Mouse (Mus musculus) cerebellum, adult 2 months (tissue): ENCODE data around the gene Hectd4. TPM values are rescaled to one million over a fixed set of nuclear protein-coding genes. Genes with fewer than 3 reads are reported as not detected.
A peak's percentile ranks its signal among the peaks of the same experiment; 100 is the strongest.
"Not testable (repeated sequence)": the region's sequence is repeated elsewhere in the genome, so short reads cannot be mapped to it uniquely, and the experiment has no call there.

Source experiments
- DNase-seq, 2 experiments: peaks; one replicate each; pipeline ENCODE4 v3.0.0; 2021
- H3K27ac ChIP-seq: fragments of 200-500 bp; 2 replicates; pipeline ENCODE4 v1.5.1; 2012; ENCODE audit warnings: low read length, control low read depth, inconsistent platforms; ENCODE audit not compliant: insufficient read depth
- H3K27me3 ChIP-seq: fragments of 200-500 bp; 2 replicates; pipeline ENCODE4 v1.6.1; 2012; ENCODE audit warnings: inconsistent platforms, mild to moderate bottlenecking, low read length, moderate library complexity; ENCODE audit not compliant: control insufficient read depth, insufficient read depth
- H3K4me1 ChIP-seq: fragments of 200-500 bp; 2 replicates; pipeline ENCODE4 v1.6.1; 2011; ENCODE audit warnings: low read length; ENCODE audit not compliant: control insufficient read depth, insufficient read depth
- H3K4me3 ChIP-seq: fragments of 200-500 bp; replicated peaks from 2 replicates; pipeline ENCODE3; 2011; ENCODE audit warnings: mild to moderate bottlenecking, low read depth, low read length, control low read depth; ENCODE audit not compliant: insufficient read depth
- CTCF ChIP-seq: fragments of 200-500 bp; IDR thresholded peaks from 2 replicates; pipeline ENCODE4 v1.5.1; 2011; ENCODE audit warnings: low read depth, mild to moderate bottlenecking, control low read depth, low read length, moderate library complexity, borderline replicate concordance; ENCODE audit not compliant: insufficient read depth
- POLR2A ChIP-seq: fragments of 200-500 bp; IDR thresholded peaks from 2 replicates; pipeline ENCODE4 v1.6.1; 2011; ENCODE audit warnings: low read length, control low read depth, borderline replicate concordance; ENCODE audit not compliant: insufficient read depth
- WGBS: fragments of 180-500 bp; shearing (Covaris S2); methylation state at CpG from one replicate; pipeline ENCODE4 v1.1.7; 2018; 5-methylcytosine and 5-hydroxymethylcytosine counted together
- polyA plus RNA-seq: library from polyadenylated mRNA; depleted of rRNA; stranded (reverse); fragments of >200 nt; gene quantifications from 2 replicates; pipeline ENCODE4 v1.2.3, GENCODE M21; 2012

Hectd4 gene
- polyA plus RNA-seq, 1 experiment, result 81.2 TPM

DNA sequence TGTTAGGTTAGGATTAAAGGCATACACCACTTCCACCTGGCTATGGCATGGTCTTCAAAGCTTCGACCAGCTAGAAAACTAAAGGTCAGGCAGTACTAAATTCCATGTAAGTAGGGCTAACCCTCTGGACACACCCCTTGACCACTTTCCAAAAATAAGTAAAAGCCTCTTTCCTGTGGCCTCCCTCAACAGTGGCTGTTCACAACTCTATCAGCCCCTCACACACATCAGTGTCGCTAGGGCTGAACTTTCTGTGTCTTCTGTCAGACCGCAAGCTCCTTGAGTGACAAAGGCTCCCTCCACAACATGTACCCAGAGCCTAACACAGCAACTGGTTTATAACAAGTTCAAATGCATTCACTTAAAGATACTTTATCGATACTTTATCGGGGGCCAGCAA, 21.6 kb upstream of the Hectd4 start:
- Histone ChIP-seq H3K27ac (no peak overlapping the region), H3K4me3 (no peak overlapping the region), H3K4me1 (no peaks in the 10 kb centered on the region), H3K27me3 (no peaks in the 10 kb centered on the region)
- no peak for DNase-seq
- TF ChIP-seq CTCF (no peak), POLR2A (no peak)
- 85% methylated on average over 5 of the region's 5 CpGs for WGBS

DNA sequence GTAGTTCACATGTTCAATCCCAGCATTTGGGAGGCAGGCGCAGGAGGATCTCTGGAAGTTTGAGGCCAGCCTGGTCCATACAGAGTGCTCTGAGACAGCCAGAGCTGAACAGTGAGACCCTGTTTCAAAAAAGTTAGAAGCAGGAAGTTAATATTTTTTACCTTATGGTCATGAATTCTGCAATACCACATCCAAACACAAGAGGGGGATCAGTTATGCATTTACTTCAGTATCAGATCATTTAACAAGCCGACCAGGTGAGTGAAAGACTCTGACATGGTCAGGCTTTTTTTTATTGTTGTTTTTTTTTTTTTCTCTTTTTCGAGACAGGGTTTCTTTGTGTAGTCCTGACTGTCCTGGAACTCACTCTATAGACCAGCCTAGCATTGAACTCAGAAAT, 18.3 kb upstream of the Hectd4 start:
- WGBS, result 48% methylated on average over 3 of the region's 3 CpGs

DNA sequence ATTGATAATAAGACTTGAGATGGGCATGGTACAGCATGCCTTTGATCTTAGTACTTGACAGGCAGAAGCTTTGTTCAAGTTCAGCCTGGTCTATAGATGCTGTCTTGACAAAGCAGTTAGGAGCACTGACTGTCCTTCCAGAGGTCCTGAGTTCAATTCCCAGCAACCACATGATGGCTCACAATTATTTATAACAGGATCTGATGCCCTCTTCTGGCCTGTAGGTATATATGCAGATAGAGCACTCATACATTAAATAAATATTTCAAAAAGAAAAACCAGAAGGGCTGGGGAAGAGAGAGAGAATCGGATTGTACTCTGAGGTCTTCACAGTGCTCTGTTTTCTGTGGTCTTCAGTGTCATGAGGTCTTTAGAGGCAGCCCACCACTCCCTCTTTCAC, 17.6 kb upstream of the Hectd4 start:
- no peak for TF ChIP-seq POLR2A
- TF ChIP-seq CTCF, result no peak
- no peaks in the 10 kb centered on the region for H3K4me1 ChIP-seq
- DNase-seq, result no peak
- no peak overlapping the region for H3K4me3 ChIP-seq
- WGBS, result 74% methylated on average over 1 of the region's 1 CpGs
- H3K27ac ChIP-seq, result no peak overlapping the region
- H3K27me3 ChIP-seq, result no peaks in the 10 kb centered on the region

More for the DNA sequence above, 18.3 kb upstream of the Hectd4 start:
- Histone ChIP-seq H3K4me1 (no peaks in the 10 kb centered on the region), H3K27ac (no peak overlapping the region), H3K27me3 (no peaks in the 10 kb centered on the region), H3K4me3 (no peak overlapping the region)
- DNase-seq, result peak in 1 of 2 experiments; percentile 43
- TF ChIP-seq POLR2A (no peak), CTCF (peak; percentile 30; the same call in 1 of the 2 replicates)

DNA sequence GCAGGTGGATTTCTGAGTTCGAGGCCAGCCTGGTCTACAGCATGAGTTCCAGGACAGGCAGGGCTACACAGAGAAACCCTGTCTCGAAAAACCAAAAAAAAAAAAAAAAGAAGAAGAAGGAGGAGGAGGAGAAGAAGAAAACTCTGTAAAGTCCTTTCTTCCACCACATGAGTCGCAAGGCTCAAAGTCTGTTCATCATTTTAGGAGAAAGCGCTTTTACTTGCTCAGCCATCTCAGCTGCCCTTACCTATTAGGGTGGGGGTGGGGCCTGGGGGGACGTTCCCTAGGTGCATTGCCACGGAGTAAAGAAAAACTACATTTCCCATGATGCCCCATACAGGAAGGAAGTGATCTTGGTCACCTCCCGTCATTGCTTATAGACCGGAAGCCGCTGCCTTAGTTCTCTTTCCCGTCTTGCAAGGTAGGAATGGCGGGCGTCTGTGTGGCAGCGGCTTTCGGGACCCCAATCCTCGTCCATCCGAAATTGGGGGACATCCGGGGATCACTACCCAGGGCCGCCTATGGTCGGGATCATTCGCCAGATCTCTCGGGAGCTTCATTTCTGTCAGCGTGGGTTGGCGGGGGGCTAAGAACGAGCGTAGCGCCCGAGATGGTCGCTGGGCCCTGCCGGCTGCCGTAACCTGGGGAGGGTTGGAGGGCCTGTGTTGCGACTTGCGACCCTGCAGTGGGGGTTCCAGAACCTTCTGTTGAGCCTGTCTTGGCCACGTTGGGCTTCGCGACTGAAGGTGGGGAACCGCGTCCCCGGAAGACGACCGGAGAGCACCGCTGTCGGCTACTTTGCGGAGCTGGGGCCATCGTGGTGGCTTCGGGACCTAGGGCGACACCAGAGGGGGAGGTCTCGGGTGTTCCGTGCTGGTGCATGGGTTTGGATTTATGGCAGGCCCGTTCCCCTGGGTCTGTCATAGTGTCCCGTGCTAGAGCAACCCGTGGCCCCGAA, 15.6 kb upstream of the Hectd4 start, which contains the start of gene Rpl6:
Rpl6 (plus strand) TSS at position 350 of the 958 bp plus-strand sequence.
- Histone ChIP-seq H3K27ac (no peak within 1 kb of the TSS), H3K4me1 (no peaks in the 10 kb centered on the region), H3K4me3 (peak within 1 kb of the TSS; percentile 85), H3K27me3 (no peaks in the 10 kb centered on the region)
- TF ChIP-seq CTCF, result no peak
- TF ChIP-seq POLR2A, result peak; percentile 88; the same call in 1 of the 2 replicates
- peak; percentile 80 to 90 for DNase-seq
- under 1% methylated on average over 52 of the region's 52 CpGs for WGBS

DNA sequence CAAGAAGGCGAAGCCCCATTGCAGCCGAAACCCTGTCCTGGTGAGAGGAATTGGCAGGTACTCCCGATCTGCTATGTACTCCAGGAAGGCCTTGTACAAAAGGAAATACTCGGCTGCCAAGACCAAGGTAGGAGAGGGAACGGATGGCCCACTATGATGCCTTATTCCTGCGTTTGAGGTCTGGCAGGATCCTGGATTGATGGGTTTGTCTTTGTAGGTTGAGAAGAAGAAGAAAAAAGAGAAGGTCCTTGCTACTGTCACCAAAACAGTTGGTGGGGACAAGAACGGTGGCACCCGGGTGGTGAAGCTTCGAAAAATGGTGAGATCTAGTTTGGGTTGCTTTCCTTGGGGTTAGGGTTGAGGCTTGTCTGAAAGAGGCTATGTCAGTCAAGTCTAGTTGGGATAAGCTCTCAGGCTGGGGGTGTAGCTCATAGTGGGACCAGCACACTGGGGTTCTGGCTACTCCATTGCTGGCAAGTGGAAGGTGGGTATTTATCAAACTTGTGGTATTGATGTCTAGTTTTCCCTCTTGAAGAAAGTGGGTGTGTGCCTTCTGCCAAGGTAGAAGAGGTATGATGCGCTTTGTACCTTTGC, 14.4 kb upstream of the Hectd4 start:
- not testable (repeated sequence) for DNase-seq, H3K27me3 ChIP-seq, H3K4me1 ChIP-seq, H3K27ac ChIP-seq, H3K4me3 ChIP-seq
- WGBS, result 51% methylated on average over 8 of the region's 10 CpGs

DNA sequence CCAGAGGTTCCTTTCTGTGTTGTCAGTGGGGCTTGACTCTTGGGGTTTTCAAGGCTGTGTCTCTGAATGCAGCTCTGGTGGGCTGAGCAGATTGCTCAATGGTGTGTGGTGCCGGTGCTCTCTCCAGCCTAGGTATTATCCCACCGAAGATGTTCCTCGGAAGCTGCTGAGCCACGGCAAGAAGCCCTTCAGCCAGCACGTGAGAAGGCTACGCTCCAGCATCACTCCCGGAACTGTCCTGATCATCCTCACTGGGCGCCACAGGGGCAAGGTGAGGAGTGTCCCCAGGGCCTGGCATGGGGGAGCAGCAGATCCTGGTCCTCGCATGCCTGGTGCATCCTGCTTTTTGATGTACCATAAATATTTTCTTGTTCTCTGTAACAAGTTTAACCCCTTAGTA, 13.5 kb upstream of the Hectd4 start:
- no peak overlapping the region for H3K27ac ChIP-seq
- no peak for DNase-seq
- no peak overlapping the region for H3K4me3 ChIP-seq
- TF ChIP-seq CTCF (no peak), POLR2A (no peak)
- WGBS, result 69% methylated on average over 9 of the region's 9 CpGs
- H3K4me1 ChIP-seq, result no peaks in the 10 kb centered on the region
- no peaks in the 10 kb centered on the region for H3K27me3 ChIP-seq

DNA sequence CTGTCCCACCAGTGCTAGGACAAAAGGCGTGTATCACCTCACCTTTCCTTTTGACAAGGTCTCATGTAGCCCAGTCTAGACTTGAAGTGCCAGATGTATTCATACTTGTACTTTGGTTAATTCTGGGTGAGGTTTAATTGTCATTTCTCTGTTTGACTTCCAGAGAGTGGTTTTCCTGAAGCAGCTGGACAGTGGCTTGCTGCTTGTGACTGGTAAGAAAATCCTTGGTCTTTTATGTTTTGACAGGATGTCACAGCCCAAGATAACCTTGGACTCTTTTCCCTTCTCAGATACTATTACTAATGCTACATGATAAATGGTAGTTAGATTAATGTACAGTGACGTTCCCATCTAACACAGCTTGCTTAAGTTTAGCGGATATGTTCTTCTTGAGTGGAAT, 13.0 kb upstream of the Hectd4 start:
- H3K4me3 ChIP-seq, result no peak overlapping the region
- H3K4me1 ChIP-seq, result no peaks in the 10 kb centered on the region
- TF ChIP-seq POLR2A (no peak), CTCF (no peak)
- no peaks in the 10 kb centered on the region for H3K27me3 ChIP-seq
- DNase-seq, result no peak
- 84% methylated on average over 3 of the region's 3 CpGs for WGBS
- no peak overlapping the region for H3K27ac ChIP-seq

DNA sequence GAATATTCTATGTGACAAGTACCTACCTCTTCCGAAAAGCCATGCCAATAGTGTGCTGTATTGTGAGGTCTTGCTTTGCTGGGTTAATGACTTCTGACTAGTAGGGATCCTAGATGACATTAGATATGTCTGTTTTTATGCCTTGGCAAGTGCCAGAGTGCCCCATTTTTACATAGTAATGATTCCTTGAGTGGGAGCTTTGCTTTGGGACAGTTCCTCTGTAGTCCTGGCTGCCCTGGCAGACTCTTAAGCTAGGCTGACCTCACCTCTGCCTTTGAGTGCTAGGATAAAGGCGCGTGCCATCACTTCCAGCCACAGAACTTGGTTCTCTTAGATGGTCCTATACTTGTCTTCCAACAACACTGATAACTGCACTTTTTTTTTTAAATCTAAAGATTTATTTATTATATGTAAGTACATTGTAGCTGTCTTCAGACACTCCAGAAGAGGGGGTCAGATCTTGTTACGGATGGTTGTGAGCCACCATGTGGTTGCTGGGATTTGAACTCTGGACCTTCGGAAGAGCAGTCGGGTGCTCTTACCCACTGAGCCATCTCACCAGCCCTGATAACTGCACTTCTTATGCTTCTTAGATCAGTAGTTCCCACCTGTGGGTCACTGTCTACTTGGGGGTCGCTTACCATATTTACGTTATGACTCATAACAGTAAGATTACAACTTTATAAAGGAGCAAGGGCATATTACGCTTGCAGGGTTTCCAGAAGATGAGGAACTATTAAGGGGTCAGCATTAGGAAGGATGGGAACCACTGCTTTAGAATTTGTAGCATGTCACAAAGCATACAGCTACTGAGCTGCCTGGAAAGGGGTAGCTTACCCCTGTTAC, 10.0 kb upstream of the Hectd4 start:
- TF ChIP-seq POLR2A (no peak), CTCF (no peak)
- no peaks in the 10 kb centered on the region for H3K4me1 ChIP-seq
- DNase-seq, result no peak
- no peak overlapping the region for H3K4me3 ChIP-seq
- WGBS, result 88% methylated on average over 9 of the region's 9 CpGs
- no peak overlapping the region for H3K27ac ChIP-seq
- no peaks in the 10 kb centered on the region for H3K27me3 ChIP-seq
